Mouse (Mus musculus) limb, embryonic 12.5 days (tissue): ENCODE results near the gene Coa7. TPM values are rescaled to one million over a fixed set of nuclear protein-coding genes. Genes with fewer than 3 reads are reported as not detected.

Experiments
- ATAC-seq: fragments of 200-750 bp; cut with Nextera tagmentation; 2 replicates; pipeline ENCODE4 v1.8.0; 2017; ENCODE audit warnings: low read depth, moderate TSS enrichment; ENCODE audit not compliant: insufficient number of reproducible peaks, insufficient read depth, low FRiP score, low TSS enrichment
- H3K27ac ChIP-seq: fragments of 300-500 bp; sonication (generic); 2 replicates; pipeline ENCODE4 v1.5.1; 2016; ENCODE audit warnings: mild to moderate bottlenecking, moderate library complexity
- H3K27me3 ChIP-seq: fragments of 300-500 bp; sonication (generic); 2 replicates; pipeline ENCODE4 v1.6.1; 2016; ENCODE audit warnings: mild to moderate bottlenecking, moderate library complexity
- H3K36me3 ChIP-seq: fragments of 300-500 bp; sonication (generic); 2 replicates; pipeline ENCODE4 v1.6.1; 2016; ENCODE audit warnings: mild to moderate bottlenecking, moderate library complexity
- H3K4me1 ChIP-seq: fragments of 300-500 bp; sonication (generic); replicated peaks from 2 replicates; pipeline ENCODE4 v1.6.1; 2016
- H3K4me2 ChIP-seq: fragments of 300-500 bp; sonication (generic); 2 replicates; pipeline ENCODE4 v1.6.1; 2016; ENCODE audit warnings: mild to moderate bottlenecking, moderate library complexity
- H3K4me3 ChIP-seq: fragments of 300-500 bp; sonication (generic); replicated peaks from 2 replicates; pipeline ENCODE4 v1.5.1; 2016; ENCODE audit warnings: mild to moderate bottlenecking
- H3K9ac ChIP-seq: fragments of 300-500 bp; sonication (generic); replicated peaks from 2 replicates; pipeline ENCODE4 v1.6.1; 2016; ENCODE audit warnings: mild to moderate bottlenecking, moderate library complexity
- H3K9me3 ChIP-seq: fragments of 300-500 bp; sonication (generic); 2 replicates; pipeline ENCODE4 v1.6.1; 2016; ENCODE audit warnings: mild to moderate bottlenecking, moderate library complexity
- WGBS: fragments of 180-500 bp; shearing (Covaris S2); methylation state at CpG from one replicate; pipeline ENCODE4 v1.1.7; 2016; 5-methylcytosine and 5-hydroxymethylcytosine counted together
- polyA plus RNA-seq: library from polyadenylated mRNA; unstranded; fragments of >200 nt; fragmentation: Nextera tagmentation; extraction: Ambion mirVana; gene quantifications from 2 replicates; pipeline ENCODE4 v1.2.1, GENCODE M21; 2016

Coa7 gene
- polyA plus RNA-seq, 1 experiment from 2014 or later = 50.4 TPM

- Histone ChIP-seq H3K9me3 (0 out of 2 replicates have a peak, but pooled peaks cover 3% of the 10 kb centered on the region), H3K27ac (peak overlapping the region; percentile 98), H3K4me3 (no peak overlapping the region), H3K9ac (peak overlapping the region; percentile 40; the same call in 1 of the 2 replicates), H3K27me3 (no peaks in the 10 kb centered on the region), H3K36me3 (no peaks in the 10 kb centered on the region), H3K4me2 (peak overlapping the region; percentile 48), H3K4me1 (peaks cover 71% of the 10 kb centered on the region)
- ATAC-seq = peak; percentile 76
- WGBS = 3% methylated on average over 18 of the region's 18 CpGs
These were observed 34.7 kb downstream of the Coa7 start for GRCm38 (mm10) chr4:108362321-108363261.

GRCm38 (mm10) chr4:108363355-108364110 is 35.6 kb downstream of the Coa7 start:
- H3K9ac ChIP-seq = no peak overlapping the region; the same call in 1 of the 2 replicates
- H3K9me3 ChIP-seq = 0 out of 2 replicates have a peak, but pooled peaks cover 3% of the 10 kb centered on the region
- peak; percentile 30; the same call in 1 of the 2 replicates for ATAC-seq
- H3K4me2 ChIP-seq = peak overlapping the region; percentile 48
- H3K4me1 ChIP-seq = peaks cover 66% of the 10 kb centered on the region
- no peak overlapping the region for H3K4me3 ChIP-seq
- no peaks in the 10 kb centered on the region for H3K36me3 ChIP-seq
- H3K27ac ChIP-seq = peak overlapping the region; percentile 98
- H3K27me3 ChIP-seq = no peaks in the 10 kb centered on the region
- 8% methylated on average over 7 of the region's 7 CpGs for WGBS

GRCm38 (mm10) chr4:108364111-108364476 is 36.2 kb downstream of the Coa7 start:
- H3K4me3 ChIP-seq = no peak overlapping the region

GRCm38 (mm10) chr4:108369254-108369653 is 41.3 kb downstream of the Coa7 start:
- H3K4me1 ChIP-seq = peaks cover 9% of the 10 kb centered on the region
- H3K4me3 ChIP-seq = no peak overlapping the region
- H3K4me2 ChIP-seq = no peak overlapping the region
- H3K9me3 ChIP-seq = 0 out of 2 replicates have a peak, but pooled peaks cover 3% of the 10 kb centered on the region
- H3K36me3 ChIP-seq = no peaks in the 10 kb centered on the region
- H3K27me3 ChIP-seq = no peaks in the 10 kb centered on the region
- no peak overlapping the region for H3K27ac ChIP-seq
- no peak overlapping the region for H3K9ac ChIP-seq
- no peak for ATAC-seq
- WGBS = 33% methylated on average over 5 of the region's 5 CpGs

More at GRCm38 (mm10) chr4:108364111-108364476, 36.2 kb downstream of the Coa7 start:
- 20% methylated on average over 5 of the region's 5 CpGs for WGBS
- Histone ChIP-seq H3K4me2 (no peak overlapping the region; the same call in 1 of the 2 replicates), H3K4me1 (peaks cover 60% of the 10 kb centered on the region), H3K9ac (no peak overlapping the region), H3K36me3 (no peaks in the 10 kb centered on the region), H3K27me3 (no peaks in the 10 kb centered on the region), H3K27ac (peak overlapping the region; percentile 98), H3K9me3 (0 out of 2 replicates have a peak, but pooled peaks cover 3% of the 10 kb centered on the region)
- no peak for ATAC-seq

GRCm38 (mm10) chr4:108370409-108370808 is 42.5 kb downstream of the Coa7 start:
- Histone ChIP-seq H3K4me1 (peaks cover 5% of the 10 kb centered on the region; the same call in 1 of the 2 replicates), H3K9me3 (0 out of 2 replicates have a peak, but pooled peaks cover 3% of the 10 kb centered on the region), H3K4me2 (no peak overlapping the region), H3K27me3 (no peaks in the 10 kb centered on the region), H3K4me3 (no peak overlapping the region), H3K9ac (no peak overlapping the region), H3K27ac (no peak overlapping the region), H3K36me3 (no peaks in the 10 kb centered on the region)
- WGBS = 69% methylated on average over 4 of the region's 4 CpGs
- no peak for ATAC-seq

- Histone ChIP-seq H3K27ac (no peak overlapping the region), H3K9ac (no peak overlapping the region), H3K4me2 (no peak overlapping the region), H3K27me3 (no peaks in the 10 kb centered on the region), H3K4me3 (no peak overlapping the region), H3K36me3 (no peaks in the 10 kb centered on the region), H3K9me3 (0 out of 2 replicates have a peak, but pooled peaks cover 3% of the 10 kb centered on the region), H3K4me1 (peaks cover 5% of the 10 kb centered on the region; the same call in 1 of the 2 replicates)
- ATAC-seq = no peak
- 82% methylated on average over 3 of the region's 3 CpGs for WGBS
These were observed 43.5 kb downstream of the Coa7 start for GRCm38 (mm10) chr4:108371421-108371820.

GRCm38 (mm10) chr4:108372166-108372565 is 44.2 kb downstream of the Coa7 start:
- WGBS = 76% methylated on average over 3 of the region's 3 CpGs
- H3K27ac ChIP-seq = no peak overlapping the region
- H3K9ac ChIP-seq = no peak overlapping the region
- no peak overlapping the region for H3K4me3 ChIP-seq
- H3K36me3 ChIP-seq = no peaks in the 10 kb centered on the region
- H3K9me3 ChIP-seq = 0 out of 2 replicates have a peak, but pooled peaks cover 2% of the 10 kb centered on the region
- H3K4me2 ChIP-seq = no peak overlapping the region
- no peak for ATAC-seq
- no peaks in the 10 kb centered on the region for H3K27me3 ChIP-seq
- peaks cover 5% of the 10 kb centered on the region; the same call in 1 of the 2 replicates for H3K4me1 ChIP-seq

GRCm38 (mm10) chr4:108379476-108379875 is 51.5 kb downstream of the Coa7 start:
- 85% methylated on average over 3 of the region's 3 CpGs for WGBS
- Histone ChIP-seq H3K4me2 (no peak overlapping the region), H3K36me3 (no peaks in the 10 kb centered on the region), H3K4me3 (no peak overlapping the region), H3K9ac (no peak overlapping the region), H3K27me3 (peaks cover 23% of the 10 kb centered on the region), H3K27ac (no peak overlapping the region), H3K4me1 (peaks cover 16% of the 10 kb centered on the region), H3K9me3 (no peaks in the 10 kb centered on the region)
- ATAC-seq = no peak

GRCm38 (mm10) chr4:108380146-108380545 is 52.2 kb downstream of the Coa7 start:
- ATAC-seq = no peak
- WGBS = 17% methylated on average over 1 of the region's 1 CpGs
- Histone ChIP-seq H3K27me3 (peaks cover 28% of the 10 kb centered on the region), H3K4me1 (peaks cover 16% of the 10 kb centered on the region), H3K27ac (no peak overlapping the region), H3K9ac (no peak overlapping the region), H3K36me3 (no peaks in the 10 kb centered on the region), H3K4me3 (no peak overlapping the region), H3K9me3 (no peaks in the 10 kb centered on the region), H3K4me2 (no peak overlapping the region)

GRCm38 (mm10) chr4:108383183-108383714 is 55.3 kb downstream of the Coa7 start, which contains the start of gene Shisal2a:
Shisal2a (minus strand) TSS chr4:108383349.
- Histone ChIP-seq H3K36me3 (no peaks in the 10 kb centered on the region), H3K9me3 (no peaks in the 10 kb centered on the region), H3K4me2 (peak within 1 kb of the TSS; percentile 81), H3K27ac (peak within 1 kb of the TSS; percentile 51; the same call in 1 of the 2 replicates), H3K9ac (peak within 1 kb of the TSS; percentile 83), H3K4me3 (peak within 1 kb of the TSS; percentile 52), H3K4me1 (peaks cover 34% of the 10 kb centered on the region), H3K27me3 (peaks cover 28% of the 10 kb centered on the region)
- WGBS = 2% methylated on average over 55 of the region's 55 CpGs
- 0 out of 2 replicates have a peak, but pooled peaks have one; percentile 48 for ATAC-seq
